Mouse (Mus musculus): ENCODE data around the gene Fam169b.
"Not testable (repeated sequence)": the region's sequence is repeated elsewhere in the genome, so short reads cannot be mapped to it uniquely, and the experiment has no call there.

The Fam169b gene

DNA sequence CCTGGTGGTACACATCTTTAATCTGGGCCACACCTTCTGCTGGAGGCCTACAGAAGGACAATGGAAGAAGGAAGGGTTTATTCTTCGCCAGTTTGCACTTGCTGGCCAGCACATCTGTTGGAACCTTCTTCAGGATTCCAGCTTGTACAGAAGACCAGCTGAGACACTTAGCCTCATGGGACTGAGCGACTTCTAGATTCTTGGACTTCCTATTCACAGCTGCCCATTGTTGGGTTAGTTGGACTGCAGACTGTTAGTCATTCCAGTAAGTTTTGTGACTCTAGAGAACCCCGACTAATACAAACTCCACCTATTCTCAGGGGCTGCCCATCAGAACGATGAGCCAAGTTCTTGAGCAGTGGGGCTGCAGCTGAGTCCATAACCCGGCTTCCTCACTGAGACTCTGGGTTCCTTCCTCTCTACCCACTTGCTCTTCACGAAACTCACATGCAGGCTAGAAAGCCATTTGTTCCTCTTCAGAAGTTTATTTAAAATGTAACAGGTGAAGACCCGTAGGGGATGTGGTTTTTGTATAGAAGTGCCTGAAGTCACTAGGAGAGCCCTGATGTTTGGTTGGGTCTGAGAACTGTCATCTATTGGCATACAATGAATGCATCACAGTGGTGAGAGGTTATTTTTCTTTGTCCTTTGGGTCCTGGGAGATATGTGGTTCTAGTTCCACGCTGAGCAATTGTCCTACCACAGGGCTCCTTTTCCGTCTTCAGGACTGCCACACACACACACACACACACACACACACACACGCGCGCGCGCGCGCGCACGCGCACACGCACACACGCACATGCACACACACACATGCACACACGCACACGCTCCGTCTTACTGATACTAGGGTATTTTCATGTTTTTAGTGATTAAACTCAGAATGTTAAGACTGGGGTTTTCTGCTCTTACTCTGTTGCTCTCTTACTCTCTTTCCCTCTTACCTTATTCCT lies 13.2 kb downstream of the Fam169b start:
- no peak for DNase-seq (ENCODE audit: low spot score)

DNA sequence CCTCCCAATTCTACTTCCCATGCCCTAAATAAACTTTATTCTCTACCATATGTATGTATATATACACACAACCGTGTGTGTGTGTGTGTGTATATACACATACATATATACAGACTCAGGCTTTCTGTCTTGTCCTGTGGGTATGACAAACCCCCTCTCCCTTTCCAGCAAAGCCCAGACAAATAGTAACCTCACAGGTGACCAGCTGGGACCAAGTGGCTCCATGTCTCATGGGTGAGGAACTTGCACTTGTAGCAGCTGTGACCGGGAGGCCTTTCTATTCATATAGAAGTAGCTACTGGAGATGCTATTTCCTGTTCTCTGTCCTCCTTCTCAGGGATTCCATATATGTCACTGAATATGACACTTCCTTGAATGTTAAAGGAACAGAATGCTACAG lies 13.9 kb downstream of the Fam169b start:
- DNase-seq (ENCODE audit: low spot score), result no peak

DNA sequence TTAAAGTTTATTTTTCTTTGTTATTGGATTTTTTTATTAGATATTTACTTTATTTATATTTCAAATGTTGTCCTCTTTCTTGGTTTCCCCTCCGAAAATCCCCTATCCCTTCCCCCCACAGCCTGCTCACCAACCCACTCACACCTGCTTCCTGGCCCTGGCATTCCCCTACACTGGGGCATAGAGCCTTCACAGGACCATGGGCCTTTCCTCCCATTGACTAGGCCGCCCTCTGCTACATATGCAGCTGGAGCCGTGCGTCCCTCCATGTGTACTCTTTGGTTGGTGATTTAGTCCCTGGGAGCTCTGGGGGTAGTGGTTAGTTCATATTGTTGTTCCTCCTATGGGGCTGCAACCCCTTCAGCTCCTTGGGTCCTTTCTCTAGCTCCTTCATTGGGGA lies 14.4 kb downstream of the Fam169b start:
- not testable (repeated sequence) for DNase-seq (ENCODE audit: low spot score)

- no peak for DNase-seq (ENCODE audit: low spot score)
These were observed 15.4 kb downstream of the Fam169b start for GRCm38 (mm10) chr7:68289081-68289480.

DNA sequence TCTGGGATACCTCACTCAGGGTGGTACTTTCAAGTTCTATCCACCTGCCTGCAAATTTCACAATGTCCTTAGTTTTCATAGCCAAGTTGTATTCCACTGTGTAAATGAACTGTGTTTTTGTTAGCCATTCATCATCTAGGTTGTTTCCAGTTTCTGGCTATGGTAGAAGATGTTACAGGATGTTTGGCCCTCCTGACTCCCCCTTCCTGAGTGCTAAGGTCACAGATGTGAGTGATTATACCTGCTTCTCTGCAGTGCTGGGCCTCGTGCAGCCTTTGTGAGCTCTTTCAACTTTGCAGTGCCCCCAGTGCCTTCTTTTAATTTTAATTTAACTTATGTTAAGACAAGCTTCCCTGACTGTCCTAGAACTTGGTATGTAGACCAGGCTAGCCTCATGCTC lies 18.0 kb downstream of the Fam169b start:
- DNase-seq (ENCODE audit: low spot score), result no peak

DNA sequence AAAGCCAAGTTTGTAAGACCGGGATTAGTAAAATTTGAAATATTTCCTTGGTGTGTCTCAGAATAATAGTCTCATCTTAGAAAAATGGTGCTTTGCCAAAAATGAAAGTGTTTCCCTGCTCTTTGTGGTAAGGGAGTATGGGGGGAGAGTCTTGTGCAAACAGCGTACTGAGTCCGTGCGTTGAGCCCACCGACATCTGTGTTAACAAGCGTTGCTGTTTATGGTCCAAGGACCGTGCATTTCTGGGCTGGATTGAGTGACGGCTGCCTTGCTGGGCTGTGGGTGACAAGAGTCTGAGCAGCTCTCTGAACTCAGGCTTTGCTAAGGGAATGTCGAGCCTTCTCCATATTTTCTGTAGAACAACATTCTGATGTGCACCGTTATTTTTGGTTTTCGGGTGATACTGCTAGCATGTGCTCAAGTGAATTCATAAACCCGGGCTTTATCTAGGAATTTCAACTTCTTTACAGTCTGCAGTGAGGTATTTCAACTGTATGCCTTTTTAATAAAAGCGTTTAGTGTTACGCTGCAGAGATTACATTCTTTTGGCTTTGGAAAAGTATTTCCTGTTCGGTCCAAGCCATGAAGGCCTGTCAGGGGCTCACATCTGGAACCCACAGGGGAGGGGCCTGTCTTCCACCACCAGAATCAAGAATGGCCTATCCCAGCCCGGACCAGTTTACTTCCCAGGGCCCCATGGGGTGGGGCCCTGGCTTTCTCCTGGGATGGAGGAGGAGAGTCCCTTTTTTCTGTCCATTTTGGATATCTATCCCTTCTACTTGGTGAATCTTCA lies 20.6 kb downstream of the Fam169b start:
- no peak for DNase-seq (ENCODE audit: low spot score)

- no peak for DNase-seq (ENCODE audit: low spot score)
These were observed 22.8 kb downstream of the Fam169b start for GRCm38 (mm10) chr7:68296487-68296886.

GRCm38 (mm10) chr7:68298381-68299076 lies 24.9 kb downstream of the Fam169b start:
- DNase-seq (ENCODE audit: low spot score), result no peak

- DNase-seq (ENCODE audit: low spot score), result no peak
These were observed 27.5 kb downstream of the Fam169b start for GRCm38 (mm10) chr7:68301160-68301559.

- DNase-seq (ENCODE audit: low spot score), result peak; percentile 69
These were observed 29.2 kb downstream of the Fam169b start for GRCm38 (mm10) chr7:68302586-68303433.

GRCm38 (mm10) chr7:68303685-68304084 lies 30.0 kb downstream of the Fam169b start:
- DNase-seq (ENCODE audit: low spot score), result no peak

GRCm38 (mm10) chr7:68305781-68306575 lies 32.3 kb downstream of the Fam169b start:
- no peak for DNase-seq (ENCODE audit: low spot score)

GRCm38 (mm10) chr7:68306756-68307155 lies 33.1 kb downstream of the Fam169b start:
- no peak for DNase-seq (ENCODE audit: low spot score)

- no peak for DNase-seq (ENCODE audit: low spot score)
These were observed 37.8 kb downstream of the Fam169b start for GRCm38 (mm10) chr7:68311469-68311868.

DNA sequence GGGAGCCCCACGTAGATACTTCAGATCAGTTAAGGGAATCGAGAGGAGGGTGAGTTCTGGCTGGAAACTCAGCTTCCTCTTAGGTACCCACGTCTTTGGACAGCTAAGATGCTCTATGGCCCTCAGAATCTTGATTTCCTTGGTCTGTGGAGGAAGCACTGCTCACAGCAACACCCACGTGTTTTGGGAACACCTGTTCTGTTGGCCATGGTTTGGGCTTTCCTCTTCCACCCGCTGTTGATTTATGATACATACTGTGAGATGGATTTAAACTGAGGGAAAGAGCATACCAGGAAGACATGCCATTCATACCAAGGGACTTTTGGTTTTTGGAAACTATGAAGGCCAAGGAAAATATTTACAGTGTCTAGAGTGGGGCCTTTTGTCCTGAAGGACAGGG lies 38.8 kb downstream of the Fam169b start:
- no peak for DNase-seq (ENCODE audit: low spot score)

GRCm38 (mm10) chr7:68313038-68313782 lies 39.6 kb downstream of the Fam169b start:
- no peak for DNase-seq (ENCODE audit: low spot score)

GRCm38 (mm10) chr7:68314286-68314685 lies 40.6 kb downstream of the Fam169b start:
- DNase-seq (ENCODE audit: low spot score), result no peak

DNA sequence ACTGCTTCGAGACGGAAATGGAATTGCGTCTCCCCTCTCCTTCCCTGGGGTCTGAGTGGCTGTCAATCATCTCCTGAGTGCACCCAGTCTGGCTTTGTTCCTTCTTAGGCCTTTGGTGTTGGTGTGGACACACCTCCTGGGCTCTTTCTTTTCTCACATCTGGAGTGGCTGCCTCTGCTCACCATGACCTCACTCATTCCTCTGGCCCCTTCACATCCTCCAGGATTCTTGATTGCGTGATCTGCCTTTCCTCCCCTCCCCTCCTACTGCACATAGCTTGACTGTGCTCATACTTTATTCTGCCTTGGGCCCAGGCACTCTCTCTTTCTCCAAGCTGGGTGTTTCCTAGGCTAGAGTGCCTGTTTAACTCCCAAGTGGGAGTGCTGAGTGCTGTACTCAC lies 41.4 kb downstream of the Fam169b start:
- DNase-seq (ENCODE audit: low spot score), result no peak

DNA sequence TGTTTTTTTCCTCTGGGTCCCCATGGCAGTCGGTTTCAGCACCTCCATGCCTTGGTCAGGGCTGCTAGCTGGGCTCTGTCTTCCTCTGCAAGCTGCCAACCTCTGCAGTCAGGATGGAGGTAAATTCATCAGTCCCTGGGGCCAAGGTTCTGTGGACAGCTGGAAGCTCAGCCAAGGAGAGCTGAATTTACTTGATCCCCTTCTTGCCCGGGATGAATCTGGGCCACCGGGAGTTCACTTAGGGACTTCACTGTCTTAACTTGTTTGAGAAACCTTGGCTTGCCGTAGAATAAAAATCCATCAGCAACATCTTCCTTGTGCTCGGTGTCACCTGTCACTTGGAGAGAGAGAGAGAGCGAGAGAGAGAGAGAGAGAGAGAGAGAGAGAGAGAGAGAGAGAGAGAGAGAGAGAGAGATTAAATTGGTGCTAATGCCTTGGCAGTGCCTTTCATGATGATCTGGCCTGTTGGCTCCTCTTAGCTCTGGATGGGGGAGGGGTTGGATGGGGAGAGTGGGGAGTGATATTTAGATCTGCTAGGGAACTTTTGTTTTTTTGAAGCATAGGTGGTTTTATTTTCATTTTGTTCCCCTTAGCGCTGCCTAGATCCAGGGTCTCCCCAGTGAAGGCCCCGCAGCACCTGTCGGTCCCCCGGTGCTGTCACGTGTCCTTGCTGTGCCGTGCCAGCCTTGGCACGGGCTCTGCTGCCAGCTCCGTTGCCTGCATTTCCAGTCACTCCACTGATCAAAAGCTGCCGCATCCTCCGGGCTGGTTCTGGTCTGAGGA lies 44.6 kb downstream of the Fam169b start:
- no peak for DNase-seq (ENCODE audit: low spot score)

Measured in yolk sac, embryonic 10.5 days (tissue).